Mouse (Mus musculus) stomach, embryonic 14.5 days (tissue): ENCODE data around the gene Spx. TPM values are rescaled to one million over a fixed set of nuclear protein-coding genes. Genes with fewer than 3 reads are reported as not detected.

ENCODE experiments used
- ATAC-seq: fragments of 200-750 bp; cut with Nextera tagmentation; 2 replicates; pipeline ENCODE4 v1.8.0; 2017; ENCODE audit warnings: low read depth, moderate TSS enrichment; ENCODE audit not compliant: insufficient number of reproducible peaks, insufficient read depth, low FRiP score
- H3K27ac ChIP-seq: fragments of 300-500 bp; sonication (generic); 2 replicates; pipeline ENCODE4 v1.5.1; 2014; ENCODE audit warnings: mild to moderate bottlenecking, low read length, moderate library complexity, mixed read lengths
- H3K27me3 ChIP-seq: fragments of 300-500 bp; sonication (generic); 2 replicates; pipeline ENCODE4 v1.6.1; 2014; ENCODE audit warnings: low read length, control low read depth, mixed read lengths; ENCODE audit not compliant: control insufficient read depth, insufficient read depth
- H3K36me3 ChIP-seq: fragments of 300-500 bp; sonication (generic); 2 replicates; pipeline ENCODE4 v1.6.1; 2014; ENCODE audit warnings: mild to moderate bottlenecking, control low read depth, low read length, moderate library complexity, mixed read lengths; ENCODE audit not compliant: control insufficient read depth, insufficient read depth
- H3K4me1 ChIP-seq: fragments of 300-500 bp; sonication (generic); 2 replicates; pipeline ENCODE4 v1.6.1; 2014; ENCODE audit warnings: low read length, control low read depth, mixed read lengths; ENCODE audit not compliant: control insufficient read depth, insufficient read depth
- H3K4me2 ChIP-seq: fragments of 300-500 bp; sonication (generic); replicated peaks from 2 replicates; pipeline ENCODE4 v1.6.1; 2014; ENCODE audit warnings: low read depth, low read length, control low read depth
- H3K4me3 ChIP-seq: fragments of 300-500 bp; sonication (generic); 2 replicates; pipeline ENCODE4 v1.5.1; 2014; ENCODE audit warnings: low read depth, low read length, control low read depth
- H3K9ac ChIP-seq: fragments of 300-500 bp; sonication (generic); replicated peaks from 2 replicates; pipeline ENCODE4 v1.6.1; 2014; ENCODE audit warnings: low read depth, mild to moderate bottlenecking, control low read depth, low read length, moderate library complexity, mixed read lengths
- H3K9me3 ChIP-seq: fragments of 300-500 bp; sonication (generic); 2 replicates; pipeline ENCODE4 v1.6.1; 2016; ENCODE audit warnings: low read depth, low read length, control low read depth; ENCODE audit not compliant: control insufficient read depth
- WGBS: fragments of 180-500 bp; shearing (Covaris S2); extraction: QIAGEN DNeasy Blood & Tissue Kit; methylation state at CpG from one replicate; pipeline ENCODE4 v1.1.7; 2014; 5-methylcytosine and 5-hydroxymethylcytosine counted together
- polyA plus RNA-seq: library from polyadenylated mRNA; unstranded; fragments of >200 nt; fragmentation: Nextera tagmentation; extraction: Ambion mirVana; gene quantifications from 2 replicates; pipeline ENCODE4 v1.2.1, GENCODE M21; 2014

The Spx gene
- polyA plus RNA-seq, 1 experiment from 2014 or later, result 1.0 TPM

- H3K9me3 ChIP-seq, result no peaks in the 10 kb centered on the region
- no peak overlapping the region for H3K27ac ChIP-seq
- no peak overlapping the region for H3K4me2 ChIP-seq
- peaks cover 32% of the 10 kb centered on the region for H3K36me3 ChIP-seq
- no peaks in the 10 kb centered on the region for H3K27me3 ChIP-seq
- 94% methylated on average over 6 of the region's 6 CpGs for WGBS
- ATAC-seq, result no peak
- no peak overlapping the region for H3K4me3 ChIP-seq
- H3K9ac ChIP-seq, result no peak overlapping the region
- H3K4me1 ChIP-seq, result no peaks in the 10 kb centered on the region
Observed at GRCm38 (mm10) chr6:142395756-142396155, 17.5 kb upstream of the Spx start.

GRCm38 (mm10) chr6:142411140-142411539 is 2.1 kb upstream of the Spx start:
- Histone ChIP-seq H3K27ac (no peak overlapping the region), H3K4me2 (no peak overlapping the region), H3K4me1 (peaks cover 5% of the 10 kb centered on the region; the same call in 1 of the 2 replicates), H3K4me3 (no peak overlapping the region), H3K27me3 (no peaks in the 10 kb centered on the region), H3K9ac (no peak overlapping the region), H3K9me3 (no peaks in the 10 kb centered on the region), H3K36me3 (no peaks in the 10 kb centered on the region)
- ATAC-seq, result no peak
- WGBS, result 19% methylated on average over 1 of the region's 1 CpGs

GRCm38 (mm10) chr6:142413845-142414244 is 604 bp downstream of the Spx start:
- ATAC-seq, result no peak
- Histone ChIP-seq H3K9me3 (no peaks in the 10 kb centered on the region), H3K36me3 (no peaks in the 10 kb centered on the region), H3K9ac (no peak overlapping the region), H3K27ac (no peak overlapping the region), H3K4me2 (no peak overlapping the region), H3K4me3 (no peak overlapping the region), H3K4me1 (peaks cover 5% of the 10 kb centered on the region; the same call in 1 of the 2 replicates), H3K27me3 (no peaks in the 10 kb centered on the region)
- 10% methylated on average over 12 of the region's 12 CpGs for WGBS

GRCm38 (mm10) chr6:142414597-142414996 is 1.4 kb downstream of the Spx start:
- WGBS, result 2% methylated on average over 24 of the region's 24 CpGs
- Histone ChIP-seq H3K4me3 (peak overlapping the region; percentile 28), H3K9ac (0 out of 2 replicates have a peak overlapping the region, but pooled peaks have one; percentile 25), H3K27ac (no peak overlapping the region), H3K27me3 (no peaks in the 10 kb centered on the region), H3K4me1 (peaks cover 5% of the 10 kb centered on the region; the same call in 1 of the 2 replicates), H3K36me3 (no peaks in the 10 kb centered on the region), H3K4me2 (peak overlapping the region; percentile 50), H3K9me3 (no peaks in the 10 kb centered on the region)
- ATAC-seq, result no peak

GRCm38 (mm10) chr6:142424976-142425375 is 11.7 kb downstream of the Spx start:
- WGBS, result 69% methylated on average over 7 of the region's 7 CpGs
- Histone ChIP-seq H3K36me3 (no peaks in the 10 kb centered on the region), H3K9ac (no peak overlapping the region), H3K27me3 (no peaks in the 10 kb centered on the region), H3K4me3 (no peak overlapping the region), H3K4me1 (no peaks in the 10 kb centered on the region), H3K27ac (no peak overlapping the region), H3K4me2 (no peak overlapping the region), H3K9me3 (no peaks in the 10 kb centered on the region)
- ATAC-seq, result no peak

GRCm38 (mm10) chr6:142429072-142429471 is 15.8 kb downstream of the Spx start:
- ATAC-seq, result no peak
- H3K9me3 ChIP-seq, result no peaks in the 10 kb centered on the region
- H3K27ac ChIP-seq, result no peak overlapping the region
- H3K4me1 ChIP-seq, result no peaks in the 10 kb centered on the region
- H3K36me3 ChIP-seq, result no peaks in the 10 kb centered on the region
- H3K9ac ChIP-seq, result no peak overlapping the region
- H3K4me2 ChIP-seq, result no peak overlapping the region
- no peak overlapping the region for H3K4me3 ChIP-seq
- H3K27me3 ChIP-seq, result no peaks in the 10 kb centered on the region

GRCm38 (mm10) chr6:142451381-142451780 is 38.1 kb downstream of the Spx start:
- Histone ChIP-seq H3K4me3 (no peak overlapping the region), H3K9me3 (no peaks in the 10 kb centered on the region)

GRCm38 (mm10) chr6:142453311-142453710 is 40.1 kb downstream of the Spx start:
- Histone ChIP-seq H3K27me3 (no peaks in the 10 kb centered on the region), H3K9me3 (no peaks in the 10 kb centered on the region), H3K4me3 (no peak overlapping the region), H3K4me1 (no peaks in the 10 kb centered on the region), H3K36me3 (no peaks in the 10 kb centered on the region), H3K9ac (no peak overlapping the region), H3K27ac (no peak overlapping the region), H3K4me2 (no peak overlapping the region)
- ATAC-seq, result no peak
- 85% methylated on average over 2 of the region's 2 CpGs for WGBS

More at GRCm38 (mm10) chr6:142451381-142451780, 38.1 kb downstream of the Spx start:
- Histone ChIP-seq H3K4me1 (no peaks in the 10 kb centered on the region), H3K9ac (no peak overlapping the region), H3K27ac (no peak overlapping the region), H3K36me3 (no peaks in the 10 kb centered on the region), H3K27me3 (no peaks in the 10 kb centered on the region), H3K4me2 (no peak overlapping the region)
- 69% methylated on average over 12 of the region's 12 CpGs for WGBS
- ATAC-seq, result no peak

- WGBS, result 57% methylated on average over 7 of the region's 7 CpGs
- Histone ChIP-seq H3K27ac (no peak overlapping the region), H3K9me3 (no peaks in the 10 kb centered on the region), H3K27me3 (no peaks in the 10 kb centered on the region), H3K36me3 (no peaks in the 10 kb centered on the region), H3K4me2 (no peak overlapping the region), H3K9ac (no peak overlapping the region), H3K4me3 (no peak overlapping the region), H3K4me1 (no peaks in the 10 kb centered on the region)
- peak; percentile 28; the same call in 1 of the 2 replicates for ATAC-seq
Observed at GRCm38 (mm10) chr6:142455314-142455996, 42.2 kb downstream of the Spx start.
